Mouse (Mus musculus) stomach, postnatal 0 days (tissue): ENCODE measurements at regions not wholly inside any gene's neighbourhood (a gene's known extent, or its start where the extent isn't known, plus 50 kb on each side); places are given as distances from the start of the nearest gene placed in this dataset.

Source experiments
- ATAC-seq: fragments of 200-750 bp; cut with Nextera tagmentation; 2 replicates; pipeline ENCODE4 v1.8.0; 2017; ENCODE audit not compliant: low FRiP score, low TSS enrichment
- DNase-seq: peaks from one replicate; pipeline ENCODE4 v3.0.0-alpha.2; 2016; ENCODE audit warnings: low spot score
- H3K27ac ChIP-seq: fragments of 300-500 bp; sonication (generic); replicated peaks from 2 replicates; pipeline ENCODE4 v1.5.1; 2014; ENCODE audit warnings: mild to moderate bottlenecking, control low read depth
- H3K27me3 ChIP-seq: fragments of 300-500 bp; sonication (generic); 2 replicates; pipeline ENCODE4 v1.6.1; 2014; ENCODE audit warnings: low read length; ENCODE audit not compliant: control insufficient read depth, insufficient read depth
- H3K36me3 ChIP-seq: fragments of 300-500 bp; sonication (generic); 2 replicates; pipeline ENCODE4 v1.6.1; 2014; ENCODE audit warnings: low read length, mixed read lengths; ENCODE audit not compliant: control insufficient read depth, insufficient read depth
- H3K4me1 ChIP-seq: fragments of 300-500 bp; sonication (generic); replicated peaks from 2 replicates; pipeline ENCODE4 v1.6.1; 2014; ENCODE audit warnings: antibody characterized with exemption; ENCODE audit not compliant: control insufficient read depth, insufficient read depth
- H3K4me2 ChIP-seq: fragments of 300-500 bp; sonication (generic); replicated peaks from 2 replicates; pipeline ENCODE4 v1.6.1; 2014; ENCODE audit warnings: low read depth, mild to moderate bottlenecking, control low read depth, moderate library complexity
- H3K4me3 ChIP-seq: fragments of 300-500 bp; sonication (generic); 2 replicates; pipeline ENCODE4 v1.5.1; 2014; ENCODE audit warnings: low read depth, low read length, control low read depth
- H3K9ac ChIP-seq: fragments of 300-500 bp; sonication (generic); 2 replicates; pipeline ENCODE4 v1.6.1; 2014; ENCODE audit warnings: mild to moderate bottlenecking, low read length, control low read depth, mixed read lengths
- H3K9me3 ChIP-seq: fragments of 300-500 bp; sonication (generic); 2 replicates; pipeline ENCODE4 v1.6.1; 2016; ENCODE audit warnings: low read length; ENCODE audit not compliant: control insufficient read depth
- CTCF ChIP-seq: IDR thresholded peaks from 2 replicates; pipeline ENCODE4 v1.5.1; 2016; ENCODE audit warnings: antibody characterized with exemption, low read depth, mild to moderate bottlenecking, moderate library complexity
- EP300 ChIP-seq: optimal IDR thresholded peaks from 2 replicates; pipeline ENCODE3; 2016; ENCODE audit warnings: antibody characterized with exemption
- WGBS: fragments of 180-500 bp; shearing (Covaris S2); extraction: QIAGEN DNeasy Blood & Tissue Kit; methylation state at CpG from one replicate; pipeline ENCODE4 v1.1.7; 2014; 5-methylcytosine and 5-hydroxymethylcytosine counted together

DNA sequence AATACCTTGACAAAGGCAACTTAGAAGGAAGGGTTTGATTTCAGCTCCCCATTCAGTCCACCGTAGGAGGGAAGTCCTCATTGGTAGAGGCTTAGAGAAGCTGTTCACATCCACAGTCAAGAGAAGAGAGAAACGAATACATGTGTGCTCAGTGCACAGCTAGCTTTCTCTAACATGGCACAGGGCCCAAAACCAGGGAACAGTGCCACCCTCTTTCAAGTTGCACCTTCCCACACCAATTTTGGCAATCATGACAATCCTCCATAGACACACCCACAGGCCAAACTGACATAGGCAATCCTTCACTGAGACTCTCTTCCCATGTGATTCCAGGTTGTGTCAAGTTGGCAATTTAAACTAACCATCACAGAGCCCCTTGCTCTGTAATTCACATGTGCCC is 193.4 kb upstream of the Zfp462 start:
- no peaks in the 10 kb centered on the region for H3K27me3 ChIP-seq
- no peaks in the 10 kb centered on the region for H3K4me1 ChIP-seq
- H3K4me2 ChIP-seq: no peak overlapping the region
- no peak overlapping the region for H3K4me3 ChIP-seq
- no peaks in the 10 kb centered on the region for H3K9me3 ChIP-seq
- WGBS: 69% methylated on average over 2 of the region's 2 CpGs
- DNase-seq: no peak
- H3K9ac ChIP-seq: no peak overlapping the region
- ATAC-seq: no peak
- TF ChIP-seq CTCF (no peak), EP300 (no peak)
- H3K27ac ChIP-seq: no peak overlapping the region
- H3K36me3 ChIP-seq: no peaks in the 10 kb centered on the region

DNA sequence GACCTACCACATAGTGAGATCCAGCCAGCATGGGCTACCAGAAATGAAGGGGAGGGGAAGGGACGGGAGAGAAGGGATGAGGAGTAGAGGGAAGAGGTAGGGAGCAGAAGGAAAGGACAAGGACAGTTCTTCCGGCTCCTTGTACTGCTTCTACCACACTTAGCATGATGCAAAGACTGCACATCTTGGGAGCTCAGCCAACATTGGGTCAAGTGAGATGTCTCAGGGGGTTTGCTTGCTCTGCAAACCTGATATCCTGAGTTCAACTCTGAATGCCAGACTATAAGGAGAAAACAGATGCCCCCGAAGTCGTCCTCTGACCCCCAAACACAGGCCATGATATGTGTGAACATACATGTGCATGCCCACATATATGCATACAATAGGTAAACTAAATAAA is 188.4 kb upstream of the Zfp462 start:
- H3K4me1 ChIP-seq: no peaks in the 10 kb centered on the region
- no peaks in the 10 kb centered on the region for H3K9me3 ChIP-seq
- no peak for DNase-seq
- ATAC-seq: no peak
- no peak overlapping the region for H3K9ac ChIP-seq
- H3K27me3 ChIP-seq: no peaks in the 10 kb centered on the region
- H3K4me3 ChIP-seq: no peak overlapping the region
- H3K36me3 ChIP-seq: no peaks in the 10 kb centered on the region
- no peak overlapping the region for H3K27ac ChIP-seq
- no peak overlapping the region for H3K4me2 ChIP-seq
- TF ChIP-seq EP300 (no peak), CTCF (no peak)
- WGBS: 90% methylated on average over 4 of the region's 4 CpGs

DNA sequence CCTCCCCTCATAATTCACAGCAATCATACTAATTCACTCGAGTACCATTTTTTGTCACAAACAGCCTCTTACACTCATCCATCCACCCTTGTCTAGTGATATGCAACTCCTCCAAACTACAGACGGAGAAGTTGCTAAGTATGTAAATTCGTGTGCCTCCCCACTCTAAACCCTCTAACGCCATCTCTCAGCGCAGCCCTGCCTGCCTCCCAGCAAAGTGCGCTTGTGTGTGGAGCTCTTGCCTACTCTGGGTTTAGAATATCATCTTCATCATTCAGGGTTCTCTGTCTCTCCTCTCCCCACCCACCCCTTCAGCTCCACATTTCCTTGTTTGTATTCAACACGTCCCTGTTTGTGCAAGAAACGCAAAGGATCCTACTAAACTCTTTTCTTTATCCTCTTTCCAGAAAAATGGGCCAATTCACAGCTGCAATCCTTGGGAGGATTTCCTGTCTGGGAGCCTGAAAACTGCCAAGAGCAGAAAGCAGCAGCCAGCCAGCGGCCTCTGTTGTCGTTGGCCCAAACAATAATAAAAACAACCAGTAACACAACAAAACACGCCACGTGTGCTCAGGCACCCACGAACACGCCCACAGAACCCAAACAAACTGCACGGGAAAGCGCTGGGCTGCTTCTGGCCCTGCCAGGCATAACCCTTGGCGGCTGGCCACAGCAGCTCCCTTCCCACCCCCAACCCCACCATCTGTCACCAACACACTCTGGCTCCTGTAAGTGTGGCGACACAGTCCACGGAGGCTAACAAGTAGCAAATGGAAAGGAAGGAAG is 186.9 kb upstream of the Zfp462 start:
- 31% methylated on average over 19 of the region's 19 CpGs for WGBS
- H3K4me3 ChIP-seq: no peak overlapping the region

DNA sequence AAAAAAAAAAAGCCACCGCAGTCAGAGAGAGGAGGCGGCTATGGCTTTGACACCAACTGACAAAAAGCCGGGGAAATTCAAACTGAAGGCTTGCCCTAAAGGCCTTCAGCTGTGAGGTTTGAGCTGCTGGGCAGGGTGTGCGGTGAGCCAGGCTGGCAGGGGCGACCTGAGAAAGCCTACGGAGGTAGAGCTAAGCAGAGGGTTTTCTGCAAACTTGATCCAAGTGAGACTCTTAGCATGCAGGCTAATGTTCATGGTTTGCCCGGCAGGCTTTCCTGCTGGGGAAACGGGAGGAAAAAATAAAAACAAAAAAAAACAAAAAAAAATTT is 186.4 kb upstream of the Zfp462 start:
- Histone ChIP-seq H3K27me3 (no peaks in the 10 kb centered on the region), H3K4me1 (no peaks in the 10 kb centered on the region), H3K36me3 (no peaks in the 10 kb centered on the region), H3K9ac (no peak overlapping the region), H3K27ac (no peak overlapping the region), H3K4me2 (peak overlapping the region; percentile 42), H3K4me3 (no peak overlapping the region), H3K9me3 (no peaks in the 10 kb centered on the region)
- DNase-seq (no peak), ATAC-seq (no peak)
- TF ChIP-seq EP300 (no peak), CTCF (no peak)
- 43% methylated on average over 8 of the region's 8 CpGs for WGBS

More for the DNA sequence above, 186.9 kb upstream of the Zfp462 start:
- no peak for ATAC-seq
- Histone ChIP-seq H3K4me2 (peak overlapping the region; percentile 42), H3K27ac (no peak overlapping the region), H3K9me3 (no peaks in the 10 kb centered on the region), H3K36me3 (no peaks in the 10 kb centered on the region), H3K9ac (no peak overlapping the region), H3K4me1 (no peaks in the 10 kb centered on the region), H3K27me3 (no peaks in the 10 kb centered on the region)
- DNase-seq: peak; percentile 17
- TF ChIP-seq EP300 (no peak), CTCF (no peak)

DNA sequence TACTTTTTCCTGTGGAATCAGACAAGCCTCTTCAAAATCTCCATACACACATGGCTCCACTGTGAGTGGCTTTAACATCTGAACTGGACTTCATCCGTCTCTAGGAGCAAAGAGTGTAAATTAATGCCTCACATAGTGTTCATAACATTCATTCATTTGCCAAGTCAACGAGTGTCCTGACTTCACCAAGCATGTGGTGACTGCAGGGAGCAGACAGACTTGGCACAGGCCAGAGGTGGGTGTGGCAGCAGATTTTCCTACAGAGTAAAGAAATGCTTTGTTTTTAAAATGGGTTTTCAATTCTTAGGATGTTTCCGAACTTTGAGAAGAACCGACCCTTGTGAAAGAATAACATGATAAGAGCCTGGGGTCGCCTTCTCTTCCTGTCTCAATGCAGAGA is 183.6 kb upstream of the Zfp462 start:
- WGBS: 48% methylated on average over 5 of the region's 5 CpGs
- Histone ChIP-seq H3K4me3 (no peak overlapping the region), H3K36me3 (no peaks in the 10 kb centered on the region), H3K27me3 (no peaks in the 10 kb centered on the region), H3K4me1 (no peaks in the 10 kb centered on the region), H3K27ac (no peak overlapping the region), H3K4me2 (no peak overlapping the region), H3K9me3 (no peaks in the 10 kb centered on the region), H3K9ac (no peak overlapping the region)
- DNase-seq (no peak), ATAC-seq (no peak)
- TF ChIP-seq EP300 (no peak), CTCF (no peak)

DNA sequence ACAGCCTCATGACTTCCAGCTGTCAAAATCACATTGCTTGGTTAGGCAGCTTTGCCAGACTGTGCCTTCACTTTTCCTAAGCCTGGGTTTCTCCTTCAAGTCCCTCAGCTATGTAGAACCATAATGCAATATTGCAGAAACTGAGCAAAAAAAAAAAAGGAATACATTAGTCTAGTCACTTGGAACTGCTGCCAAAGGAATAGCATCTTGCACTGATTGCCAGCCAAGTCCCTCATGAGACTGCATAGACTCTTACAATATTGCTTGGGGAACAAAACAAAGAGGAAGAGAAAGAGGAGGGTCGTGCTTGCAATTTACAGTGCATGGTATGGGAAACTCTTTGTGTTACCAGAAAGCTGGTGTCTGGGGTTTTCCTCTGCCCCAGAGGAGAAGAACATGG is 179.8 kb upstream of the Zfp462 start:
- DNase-seq: no peak
- no peak for ATAC-seq

More for the DNA sequence above, 179.8 kb upstream of the Zfp462 start:
- Histone ChIP-seq H3K36me3 (no peaks in the 10 kb centered on the region), H3K27ac (no peak overlapping the region), H3K4me3 (no peak overlapping the region), H3K4me1 (no peaks in the 10 kb centered on the region), H3K9me3 (no peaks in the 10 kb centered on the region), H3K9ac (no peak overlapping the region), H3K27me3 (no peaks in the 10 kb centered on the region), H3K4me2 (no peak overlapping the region)
- WGBS: 78% methylated on average over 1 of the region's 1 CpGs
- TF ChIP-seq CTCF: no peak
- no peak for TF ChIP-seq EP300
